Mouse (Mus musculus) kidney, postnatal 4 days (tissue): ENCODE measurements around the gene Mpzl1.

Experiments
- DNase-seq, 2 experiments: peaks; one replicate each; pipeline ENCODE4 v3.0.0; 2021; ENCODE audit warnings: mixed read lengths in 2 of 2

Gene Mpzl1

GRCm38 (mm10) chr1:165655022-165655421, 20.7 kb upstream of the Mpzl1 start:
- DNase-seq = peak; percentile 60 to 69

DNA sequence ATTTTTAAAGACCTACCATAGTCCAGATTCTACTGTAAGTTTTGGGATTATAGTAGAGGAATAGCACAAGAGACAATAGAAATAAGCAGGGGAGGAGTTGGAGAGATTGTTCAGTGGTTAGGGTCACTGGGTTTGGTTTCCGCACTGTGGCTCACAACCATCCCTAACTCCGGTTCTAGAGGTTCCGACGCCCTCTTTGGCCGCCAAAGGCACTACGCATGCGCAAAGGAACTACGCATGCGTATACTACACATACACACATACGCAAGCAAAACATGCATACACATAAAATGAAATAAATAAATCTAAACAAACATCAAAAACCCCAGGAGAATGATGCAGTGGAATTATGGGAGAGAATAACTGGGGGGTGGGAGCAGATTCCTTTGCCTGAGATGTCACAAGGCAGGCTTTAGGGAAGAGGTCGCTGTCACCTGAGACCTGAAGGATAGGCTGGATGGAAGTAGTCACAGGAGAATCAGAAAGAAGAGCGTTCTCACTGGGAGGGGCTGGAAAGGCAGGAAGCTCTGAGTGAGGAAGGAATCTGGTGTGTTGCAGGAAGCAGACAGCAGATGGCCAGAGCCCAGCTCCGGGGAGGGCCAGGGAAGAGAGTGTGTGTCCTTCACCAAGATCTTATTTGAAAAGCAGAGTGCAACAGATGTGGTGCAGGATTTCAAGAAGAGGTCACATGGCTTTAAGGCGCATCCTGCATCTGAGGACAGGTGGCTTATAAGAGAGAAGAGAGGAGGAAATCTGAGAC, 19.0 kb upstream of the Mpzl1 start:
- DNase-seq = peak; percentile 49 to 64

GRCm38 (mm10) chr1:165652507-165652906, 18.2 kb upstream of the Mpzl1 start:
- no peak for DNase-seq

DNA sequence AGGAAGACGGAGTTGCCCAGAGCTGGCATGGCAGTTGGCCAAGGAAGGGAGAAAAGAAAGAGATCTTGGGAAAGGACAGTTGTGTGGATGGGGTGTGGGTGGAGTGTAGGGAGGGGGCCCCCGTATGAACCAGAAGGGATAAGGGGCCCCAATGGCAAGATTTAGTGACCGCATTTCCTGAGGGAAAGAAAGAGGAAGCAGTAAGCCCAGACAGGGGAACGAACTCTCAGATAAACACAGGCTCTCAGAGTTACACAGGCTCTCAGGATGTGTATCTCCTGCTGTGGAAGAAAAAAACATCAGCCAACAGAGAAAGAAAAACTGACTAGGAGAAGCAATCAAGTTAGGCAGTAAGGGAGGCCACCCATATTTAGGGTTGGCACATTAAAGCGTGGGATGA, 16.8 kb upstream of the Mpzl1 start:
- no peak for DNase-seq

- no peak for DNase-seq
Observed at GRCm38 (mm10) chr1:165645102-165645501, 10.8 kb upstream of the Mpzl1 start.

DNA sequence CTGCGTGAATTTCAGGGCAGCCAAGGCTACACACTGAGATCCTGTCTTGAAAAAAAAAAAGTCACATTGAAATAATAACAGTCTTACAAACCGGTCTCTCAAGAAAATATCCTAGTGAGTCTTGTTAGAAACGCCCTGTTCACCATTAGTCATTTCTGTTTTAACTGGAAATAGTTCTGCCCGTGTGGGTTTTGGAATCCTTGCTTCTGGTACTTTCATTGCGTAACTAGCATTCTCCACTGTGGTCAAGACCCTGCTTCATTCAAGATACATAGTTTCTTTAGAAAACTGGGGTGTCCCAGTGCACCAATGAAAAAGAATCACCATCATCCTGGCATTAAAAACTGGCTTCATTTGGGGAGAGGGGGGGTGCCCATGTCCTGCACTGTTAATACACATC, 9.4 kb upstream of the Mpzl1 start:
- no peak for DNase-seq

DNA sequence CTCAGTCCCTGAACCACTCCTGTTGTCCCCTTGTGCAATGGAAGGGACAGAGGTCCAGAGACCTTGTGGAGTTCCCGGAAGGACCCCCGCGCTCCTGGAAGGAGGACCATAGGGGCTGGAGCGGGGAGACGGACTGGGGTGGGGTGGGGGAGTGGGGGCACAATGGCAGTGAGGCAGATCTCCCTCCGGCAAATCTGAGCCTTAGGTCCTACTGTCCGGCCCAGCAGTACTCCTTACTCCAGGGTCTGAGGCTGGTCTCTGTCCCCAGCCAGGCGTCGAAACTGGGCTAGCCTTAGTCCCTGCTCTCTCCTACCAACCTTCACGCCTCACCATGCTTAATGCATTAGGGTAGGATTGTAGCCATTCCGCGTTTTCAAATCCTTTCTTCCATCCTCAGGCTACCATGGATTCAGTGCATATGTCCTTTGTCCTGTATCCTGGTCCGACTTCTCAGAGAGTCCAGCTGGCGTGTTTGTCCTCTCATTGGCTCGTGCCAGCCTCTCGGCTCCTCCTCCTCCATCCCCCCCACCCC, 8.5 kb upstream of the Mpzl1 start:
- DNase-seq = peak; percentile 62 to 80

DNA sequence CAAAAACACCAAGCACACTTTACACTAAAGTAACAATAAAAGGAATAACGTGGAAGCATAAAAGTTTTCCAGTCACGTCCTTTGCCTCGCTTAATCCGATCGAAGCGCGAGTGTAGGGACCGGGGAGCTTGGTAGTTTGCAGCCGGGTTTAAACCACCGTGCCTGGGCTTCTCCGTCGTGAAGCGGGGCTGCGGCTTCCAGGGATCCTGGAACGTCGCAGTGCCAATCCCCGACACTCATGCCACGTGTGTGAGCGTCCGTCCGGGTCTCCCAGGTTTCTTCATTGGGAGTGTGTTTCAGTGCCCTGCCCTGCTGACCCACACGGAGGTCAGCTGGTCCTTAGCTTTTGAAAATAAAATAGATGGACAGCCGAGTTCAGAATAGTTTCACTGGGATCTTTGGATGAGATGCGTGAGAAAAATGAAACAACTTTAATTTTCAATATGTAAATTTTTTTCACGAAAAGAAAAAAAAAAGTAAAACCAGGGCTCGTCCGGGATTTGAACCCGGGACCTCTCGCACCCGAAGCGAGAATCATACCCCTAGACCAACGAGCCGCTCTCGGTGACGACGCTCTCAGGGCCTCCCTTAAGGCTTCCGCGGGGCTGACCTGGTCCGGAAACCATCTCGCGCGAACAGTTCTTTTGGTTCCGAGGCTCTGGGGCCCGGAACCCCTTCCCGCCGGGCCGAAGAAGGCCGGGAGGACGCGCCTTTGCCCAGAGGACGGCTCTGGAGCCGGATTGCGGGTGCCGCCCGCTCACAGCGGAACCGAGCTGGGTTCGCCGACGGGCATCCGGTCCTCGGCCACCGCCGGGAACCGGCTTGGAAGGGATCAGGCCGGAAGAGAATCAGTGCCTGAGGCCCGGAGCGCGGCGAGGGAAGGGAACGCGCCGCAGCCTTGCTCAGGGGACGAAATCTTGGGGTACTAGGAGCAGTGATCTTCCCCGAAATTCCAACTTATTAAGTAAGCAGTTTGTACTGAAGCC, 7.7 kb upstream of the Mpzl1 start:
- DNase-seq = peak; percentile 92 to 93

DNA sequence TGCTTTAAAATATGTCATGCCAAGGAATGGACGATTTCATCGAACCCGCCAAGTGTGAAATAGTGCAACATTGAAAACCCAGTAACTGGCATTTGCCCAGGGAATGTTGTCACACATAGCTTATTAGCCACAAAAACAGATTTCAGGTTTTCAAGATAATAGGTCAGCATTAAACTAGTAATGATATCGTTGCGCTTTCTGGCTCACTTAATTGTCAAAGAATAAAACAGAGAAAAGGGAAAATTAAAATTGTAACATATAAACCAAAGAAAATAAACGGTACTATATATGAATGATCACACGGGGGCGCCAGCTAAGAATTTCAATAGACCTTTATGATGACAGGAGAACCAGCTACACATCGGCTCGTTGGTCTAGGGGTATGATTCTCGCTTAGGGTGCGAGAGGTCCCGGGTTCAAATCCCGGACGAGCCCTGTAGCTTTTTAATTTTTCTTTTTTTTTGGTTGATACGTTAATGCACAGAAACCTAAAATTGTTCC, 7.0 kb upstream of the Mpzl1 start:
- DNase-seq = peak; percentile 72 to 80

- no peak for DNase-seq
Observed at GRCm38 (mm10) chr1:165636289-165636688, 2.0 kb upstream of the Mpzl1 start.

GRCm38 (mm10) chr1:165635055-165635897, 938 bp upstream of the Mpzl1 start:
- peak in 1 of 2 experiments; percentile 32 for DNase-seq

- no peak for DNase-seq
Observed at GRCm38 (mm10) chr1:165633345-165633744, 993 bp downstream of the Mpzl1 start.

DNA sequence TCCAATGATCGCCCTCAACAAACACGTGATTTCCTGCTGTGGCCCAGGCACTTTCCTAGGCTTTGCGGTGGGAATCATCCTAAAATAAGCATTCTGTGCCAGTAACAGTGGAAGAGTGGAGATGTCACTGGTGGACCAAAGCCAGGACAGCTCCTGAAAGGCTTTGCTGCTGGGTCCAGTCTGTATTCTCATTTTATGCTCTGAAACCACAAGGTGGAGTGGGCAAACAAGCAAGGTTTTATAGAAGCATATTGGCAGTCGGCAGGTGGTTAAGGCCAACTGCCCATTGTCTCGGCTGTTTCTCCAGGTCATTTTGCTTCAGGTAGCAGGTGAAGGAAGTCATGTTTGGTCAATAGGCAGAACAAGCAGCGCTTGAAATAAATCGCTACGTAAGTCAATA, 3.2 kb downstream of the Mpzl1 start:
- DNase-seq = no peak

- no peak for DNase-seq
Observed at GRCm38 (mm10) chr1:165629975-165630374, 4.4 kb downstream of the Mpzl1 start.

GRCm38 (mm10) chr1:165628603-165629002, 5.7 kb downstream of the Mpzl1 start:
- DNase-seq = no peak

GRCm38 (mm10) chr1:165625896-165626295, 8.4 kb downstream of the Mpzl1 start:
- DNase-seq = peak; percentile 50 to 57

- DNase-seq = no peak
Observed at GRCm38 (mm10) chr1:165625058-165625457, 9.3 kb downstream of the Mpzl1 start.

DNA sequence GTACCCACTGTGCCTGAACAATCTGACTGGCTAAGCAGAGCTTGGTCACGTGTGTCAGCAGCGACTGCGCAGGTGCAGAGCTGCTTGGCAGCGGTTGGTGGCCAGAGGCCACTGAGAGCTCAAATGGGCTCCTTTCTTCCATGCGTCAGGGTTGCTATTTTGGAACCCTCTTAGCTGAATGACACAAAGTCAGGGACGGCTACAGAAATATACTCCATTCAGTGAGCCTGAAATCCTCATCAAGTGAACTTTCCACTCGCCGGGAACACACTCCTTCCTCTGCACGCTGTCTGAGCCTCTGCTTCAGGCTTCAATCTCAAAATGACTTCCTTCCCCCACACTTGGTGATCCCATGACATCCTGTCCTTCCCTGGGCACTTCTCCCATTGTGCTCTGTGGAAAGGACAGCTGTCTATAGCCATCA, 16.1 kb downstream of the Mpzl1 start:
- peak in 1 of 2 experiments; percentile 46 for DNase-seq

DNA sequence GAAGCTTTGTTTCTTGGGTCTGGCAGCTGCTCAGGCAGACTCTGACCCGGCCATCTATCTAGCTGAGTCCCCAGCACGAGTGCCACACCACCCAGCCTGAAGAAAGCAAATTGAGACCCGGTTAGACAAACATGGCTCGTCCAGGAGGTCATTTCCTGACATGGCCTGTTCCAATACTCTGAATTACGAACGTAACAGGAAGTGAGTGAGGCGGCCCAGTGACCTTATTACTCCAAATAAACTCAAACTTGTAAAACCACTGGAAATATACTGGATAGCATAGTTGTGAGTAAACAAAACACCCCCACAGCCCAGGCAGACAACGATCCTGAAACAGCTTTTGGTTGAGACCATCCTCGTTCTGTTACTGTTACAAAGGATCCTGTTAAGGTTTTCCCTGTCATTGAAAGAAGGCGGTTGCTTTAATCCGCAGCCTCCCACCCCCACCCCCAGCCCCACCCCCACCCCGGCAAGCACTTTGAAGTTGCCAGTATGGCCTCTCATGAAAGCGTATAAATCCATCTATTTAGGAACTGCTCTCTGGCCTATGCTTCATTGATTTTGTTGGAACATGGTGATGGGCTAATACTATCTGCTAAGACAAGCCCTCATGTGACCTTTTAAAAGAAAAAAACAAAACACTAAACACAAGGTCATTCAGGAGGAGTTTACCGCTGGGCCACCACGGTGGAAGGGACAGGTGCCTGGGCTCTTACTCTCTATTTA, 17.0 kb downstream of the Mpzl1 start:
- peak; percentile 68 to 79 for DNase-seq

GRCm38 (mm10) chr1:165616652-165617051, 17.7 kb downstream of the Mpzl1 start:
- no peak for DNase-seq

GRCm38 (mm10) chr1:165614793-165615192, 19.5 kb downstream of the Mpzl1 start:
- DNase-seq = no peak

DNA sequence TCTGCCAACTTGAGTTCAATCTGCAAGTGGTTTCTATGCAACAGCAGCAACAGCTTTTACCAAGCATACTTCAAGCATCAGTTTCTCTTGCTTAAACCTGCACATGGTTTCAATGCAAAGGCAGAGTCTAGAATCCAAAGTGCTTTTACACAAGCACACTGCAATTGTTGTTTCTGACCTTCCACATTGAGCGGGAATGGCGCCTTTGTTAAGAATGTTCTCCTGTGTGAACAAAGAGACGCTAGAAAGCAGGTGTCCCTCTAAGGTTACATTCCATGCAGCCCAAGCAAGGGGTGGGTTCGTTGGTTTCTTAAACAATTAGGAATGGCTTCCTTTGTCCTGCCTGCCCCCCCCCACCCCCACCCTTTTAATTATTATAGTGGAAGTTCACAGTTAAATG, 20.4 kb downstream of the Mpzl1 start:
- DNase-seq = no peak
